Mouse (Mus musculus): ENCODE data around the gene Apeh. TPM values are rescaled to one million over a fixed set of nuclear protein-coding genes. Genes with fewer than 3 reads are reported as not detected.

The Apeh gene
- total and polyA plus RNA-seq, 2 experiments from 2014 or later: 38.3 to 45.1 TPM

DNA sequence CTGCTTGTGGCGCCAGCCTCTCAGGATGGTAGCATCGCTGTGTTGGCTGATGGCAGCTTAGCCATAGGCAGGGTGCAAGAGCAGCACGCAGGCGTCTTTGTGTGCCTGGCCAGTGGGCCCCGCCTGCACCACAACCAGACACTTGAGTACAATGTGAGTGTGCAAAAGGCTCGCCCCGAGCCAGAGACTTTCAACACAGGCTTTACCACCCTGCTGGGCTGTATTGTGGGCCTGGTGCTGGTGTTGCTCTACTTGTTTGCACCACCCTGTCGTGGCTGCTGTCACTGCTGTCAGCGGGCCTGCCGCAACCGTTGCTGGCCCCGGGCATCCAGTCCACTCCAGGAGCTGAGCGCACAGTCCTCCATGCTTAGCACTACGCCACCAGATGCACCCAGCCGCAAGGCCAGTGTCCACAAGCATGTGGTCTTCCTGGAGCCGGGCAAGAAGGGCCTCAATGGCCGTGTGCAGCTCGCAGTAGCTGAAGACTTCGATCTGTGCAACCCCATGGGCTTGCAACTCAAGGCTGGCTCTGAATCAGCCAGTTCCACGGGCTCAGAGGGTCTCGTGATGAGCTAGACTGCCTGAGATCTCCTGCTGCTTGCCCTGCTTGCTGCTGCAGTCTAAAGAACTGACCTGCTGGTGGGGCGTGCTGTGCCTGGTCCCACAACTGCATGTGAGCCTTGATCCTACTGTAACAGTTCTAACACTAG lies 39.9 kb downstream of the Apeh start:
- Histone ChIP-seq H3K4me1 (ENCODE audit: insufficient read depth, low read length) (peaks cover 7% of the 10 kb centered on the region; the same call in 1 of the 2 replicates), H3K36me3 (ENCODE audit: insufficient read depth, low read length) (peaks cover 58% of the 10 kb centered on the region), H3K27ac (ENCODE audit: low read depth, low read length) (no peak overlapping the region), H3K4me2 (ENCODE audit: low read depth, low read length, poor library complexity, severe bottlenecking) (no peak overlapping the region), H3K4me3 (ENCODE audit: low read depth, low read length) (no peak overlapping the region), H3K9me3 (ENCODE audit: low read length) (no peaks in the 10 kb centered on the region), H3K9ac (replicated peaks; ENCODE audit: low read length, poor library complexity, severe bottlenecking) (no peak overlapping the region), H3K27me3 (ENCODE audit: insufficient read depth, low read length) (no peaks in the 10 kb centered on the region)
- ATAC-seq (ENCODE audit: low FRiP score) (no peak), DNase-seq (ENCODE audit: low spot score) (no peak)
- 89% methylated on average over 22 of the region's 22 CpGs for WGBS
- TF ChIP-seq CTCF (IDR thresholded peaks at IDR 0.05): no peak

DNA sequence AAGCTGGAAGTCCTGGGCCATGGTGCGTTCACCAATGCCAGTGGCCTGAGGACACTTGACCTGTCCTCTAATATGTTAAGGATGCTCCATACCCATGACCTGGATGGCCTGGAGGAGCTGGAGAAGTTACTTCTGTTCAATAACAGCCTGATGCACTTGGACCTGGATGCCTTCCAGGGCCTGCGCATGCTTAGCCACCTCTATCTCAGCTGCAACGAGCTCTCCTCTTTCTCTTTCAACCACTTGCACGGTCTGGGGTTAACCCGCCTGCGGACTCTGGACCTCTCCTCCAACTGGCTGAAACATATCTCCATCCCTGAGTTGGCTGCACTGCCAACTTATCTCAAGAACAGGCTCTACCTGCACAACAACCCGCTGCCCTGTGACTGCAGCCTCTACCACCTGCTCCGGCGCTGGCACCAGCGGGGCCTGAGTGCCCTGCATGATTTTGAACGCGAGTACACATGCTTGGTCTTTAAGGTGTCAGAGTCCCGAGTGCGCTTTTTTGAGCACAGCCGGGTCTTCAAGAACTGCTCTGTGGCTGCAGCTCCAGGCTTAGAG lies 40.7 kb downstream of the Apeh start:
- no peak for DNase-seq (ENCODE audit: low spot score)
- no peak for TF ChIP-seq CTCF (IDR thresholded peaks at IDR 0.05)
- Histone ChIP-seq H3K4me2 (ENCODE audit: low read depth, low read length, poor library complexity, severe bottlenecking) (no peak overlapping the region), H3K36me3 (ENCODE audit: insufficient read depth, low read length) (peaks cover 50% of the 10 kb centered on the region), H3K9me3 (ENCODE audit: low read length) (no peaks in the 10 kb centered on the region), H3K4me1 (ENCODE audit: insufficient read depth, low read length) (peaks cover 7% of the 10 kb centered on the region; the same call in 1 of the 2 replicates), H3K27ac (ENCODE audit: low read depth, low read length) (no peak overlapping the region), H3K4me3 (ENCODE audit: low read depth, low read length) (no peak overlapping the region), H3K9ac (replicated peaks; ENCODE audit: low read length, poor library complexity, severe bottlenecking) (no peak overlapping the region), H3K27me3 (ENCODE audit: insufficient read depth, low read length) (no peaks in the 10 kb centered on the region)
- 94% methylated on average over 15 of the region's 15 CpGs for WGBS
- ATAC-seq (ENCODE audit: low FRiP score): no peak

DNA sequence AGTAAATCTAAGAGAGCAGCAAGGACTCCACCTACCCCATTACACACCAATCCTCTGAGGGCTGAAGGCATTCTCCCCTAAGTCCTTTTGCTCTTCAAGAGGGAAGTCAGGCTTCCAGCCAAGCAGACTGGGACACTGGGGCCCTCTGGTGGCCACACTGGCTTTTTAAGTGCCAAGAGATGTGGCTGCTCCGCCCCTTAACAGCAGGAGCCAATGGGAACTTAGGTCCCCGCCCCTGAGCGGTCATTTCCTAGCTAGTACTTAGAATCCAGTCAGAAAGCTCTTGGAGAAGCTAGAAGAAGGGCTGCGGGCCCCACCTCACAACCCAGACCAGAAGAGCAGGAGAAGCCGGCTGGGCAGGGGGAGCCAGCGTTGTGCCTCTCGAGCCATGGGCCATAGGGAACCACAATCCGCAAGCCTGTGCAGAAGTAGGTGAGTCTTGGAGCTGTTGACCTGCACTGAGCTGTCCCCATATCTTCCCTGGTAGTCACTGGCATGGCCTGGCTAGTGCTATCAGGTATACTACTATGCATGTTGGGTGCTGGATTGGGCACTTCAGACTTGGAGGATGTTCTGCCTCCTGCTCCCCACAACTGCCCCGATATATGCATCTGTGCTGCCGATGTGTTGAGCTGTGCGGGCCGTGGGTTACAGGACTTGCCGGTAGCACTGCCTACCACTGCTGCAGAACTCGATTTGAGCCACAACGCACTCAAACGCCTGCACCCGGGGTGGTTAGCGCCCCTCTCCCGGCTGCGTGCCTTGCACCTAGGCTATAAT lies 41.3 kb downstream of the Apeh start, which contains the start of gene Amigo3:
Amigo3 (plus strand) TSS at position 275 of the 780 bp plus-strand sequence.
- Histone ChIP-seq H3K27me3 (ENCODE audit: insufficient read depth, low read length) (no peaks in the 10 kb centered on the region), H3K36me3 (ENCODE audit: insufficient read depth, low read length) (peaks cover 43% of the 10 kb centered on the region), H3K27ac (ENCODE audit: low read depth, low read length) (peak within 1 kb of the TSS; percentile 43; the same call in 1 of the 2 replicates), H3K4me2 (ENCODE audit: low read depth, low read length, poor library complexity, severe bottlenecking) (peak within 1 kb of the TSS; percentile 32), H3K4me1 (ENCODE audit: insufficient read depth, low read length) (peaks cover 7% of the 10 kb centered on the region; the same call in 1 of the 2 replicates), H3K9me3 (ENCODE audit: low read length) (no peaks in the 10 kb centered on the region), H3K4me3 (ENCODE audit: low read depth, low read length) (no peak within 1 kb of the TSS), H3K9ac (replicated peaks; ENCODE audit: low read length, poor library complexity, severe bottlenecking) (peak within 1 kb of the TSS; percentile 50)
- peak; percentile 96 for TF ChIP-seq CTCF (IDR thresholded peaks at IDR 0.05)
- WGBS: 59% methylated on average over 20 of the region's 20 CpGs
- ATAC-seq (ENCODE audit: low FRiP score) (peak; percentile 45), DNase-seq (ENCODE audit: low spot score) (peak; percentile 98)

DNA sequence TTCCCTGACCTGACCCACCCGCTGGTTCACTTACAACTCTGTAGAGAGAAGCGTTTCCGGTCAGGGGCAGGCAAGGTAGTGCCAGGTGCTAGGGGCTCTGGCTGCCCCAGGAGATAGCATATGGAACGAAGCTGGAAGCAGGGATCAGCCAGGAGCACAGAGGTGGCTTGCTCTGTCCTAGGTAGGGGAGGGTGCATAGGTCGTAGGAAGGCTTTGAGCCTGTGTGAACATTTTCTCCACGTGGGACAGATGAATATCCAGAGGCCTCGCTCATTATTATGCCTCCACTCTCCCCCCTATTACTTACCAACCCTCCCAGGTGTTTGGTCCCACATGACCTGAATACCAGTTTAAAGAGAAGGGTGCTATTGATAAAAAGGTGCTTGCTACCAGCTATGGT lies 42.0 kb downstream of the Apeh start:
- H3K36me3 ChIP-seq (ENCODE audit: insufficient read depth, low read length): peaks cover 38% of the 10 kb centered on the region
- H3K27me3 ChIP-seq (ENCODE audit: insufficient read depth, low read length): no peaks in the 10 kb centered on the region
- DNase-seq (ENCODE audit: low spot score): no peak
- peaks cover 7% of the 10 kb centered on the region; the same call in 1 of the 2 replicates for H3K4me1 ChIP-seq (ENCODE audit: insufficient read depth, low read length)
- peak overlapping the region; percentile 44; the same call in 1 of the 2 replicates for H3K9ac ChIP-seq (replicated peaks; ENCODE audit: low read length, poor library complexity, severe bottlenecking)
- ATAC-seq (ENCODE audit: low FRiP score): no peak
- no peaks in the 10 kb centered on the region for H3K9me3 ChIP-seq (ENCODE audit: low read length)
- H3K4me3 ChIP-seq (ENCODE audit: low read depth, low read length): no peak overlapping the region
- H3K27ac ChIP-seq (ENCODE audit: low read depth, low read length): 0 out of 2 replicates have a peak overlapping the region, but pooled peaks have one; percentile 43
- no peak for TF ChIP-seq CTCF (IDR thresholded peaks at IDR 0.05)
- no peak overlapping the region for H3K4me2 ChIP-seq (ENCODE audit: low read depth, low read length, poor library complexity, severe bottlenecking)
- WGBS: 68% methylated on average over 7 of the region's 7 CpGs

DNA sequence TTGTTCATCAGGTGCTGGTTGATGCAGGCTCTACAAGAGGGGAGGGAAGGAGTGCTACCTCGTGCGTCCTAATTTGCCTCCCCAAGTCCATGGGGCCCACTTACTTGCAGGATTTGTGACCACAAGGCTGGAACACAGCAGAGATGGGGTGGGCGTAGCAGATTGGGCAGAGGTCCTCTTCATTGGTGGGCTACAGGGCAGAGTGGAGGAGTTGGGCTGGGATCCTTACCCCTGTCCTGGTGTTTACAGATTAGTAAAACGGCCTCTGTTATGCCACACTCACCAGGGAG lies 42.5 kb downstream of the Apeh start:
- Histone ChIP-seq H3K27me3 (ENCODE audit: insufficient read depth, low read length) (no peaks in the 10 kb centered on the region), H3K27ac (ENCODE audit: low read depth, low read length) (no peak overlapping the region), H3K4me1 (ENCODE audit: insufficient read depth, low read length) (peaks cover 7% of the 10 kb centered on the region; the same call in 1 of the 2 replicates), H3K36me3 (ENCODE audit: insufficient read depth, low read length) (peaks cover 42% of the 10 kb centered on the region), H3K4me2 (ENCODE audit: low read depth, low read length, poor library complexity, severe bottlenecking) (no peak overlapping the region), H3K9ac (replicated peaks; ENCODE audit: low read length, poor library complexity, severe bottlenecking) (no peak overlapping the region), H3K9me3 (ENCODE audit: low read length) (no peaks in the 10 kb centered on the region), H3K4me3 (ENCODE audit: low read depth, low read length) (no peak overlapping the region)
- WGBS: 90% methylated on average over 4 of the region's 4 CpGs
- DNase-seq (ENCODE audit: low spot score) (no peak), ATAC-seq (ENCODE audit: low FRiP score) (no peak)
- TF ChIP-seq CTCF (IDR thresholded peaks at IDR 0.05): no peak

Measured in midbrain, postnatal 0 days (tissue).